Mouse (Mus musculus) liver, adult (tissue): ENCODE data around the gene Fzd4.

Experiments
- GATA4 ChIP-seq: IDR thresholded peaks from 2 replicates; pipeline ENCODE4 v1.6.1; 2014; ENCODE audit warnings: mild to moderate bottlenecking, low read length; ENCODE audit not compliant: insufficient replicate concordance

Fzd4 gene

DNA sequence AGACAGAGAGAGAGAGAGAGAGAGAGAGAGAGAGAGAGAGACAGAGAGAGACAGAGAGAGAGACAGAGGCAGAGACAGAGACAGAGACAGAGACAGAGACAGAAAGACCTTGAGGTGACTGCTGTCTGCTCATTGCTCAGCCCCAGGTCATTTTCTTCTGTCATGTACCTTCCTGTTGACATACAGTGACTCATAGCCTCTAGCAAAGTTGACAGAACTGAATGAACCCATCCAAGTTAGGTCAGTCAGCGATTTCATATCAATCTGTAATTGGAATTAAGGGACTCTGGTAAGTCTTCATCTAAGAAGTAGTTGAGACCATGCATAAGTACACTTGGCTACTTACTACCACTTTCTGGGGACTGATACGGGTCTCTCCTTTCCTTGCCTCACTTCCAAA, 27.0 kb downstream of the Fzd4 start:
- TF ChIP-seq GATA4: no peak

DNA sequence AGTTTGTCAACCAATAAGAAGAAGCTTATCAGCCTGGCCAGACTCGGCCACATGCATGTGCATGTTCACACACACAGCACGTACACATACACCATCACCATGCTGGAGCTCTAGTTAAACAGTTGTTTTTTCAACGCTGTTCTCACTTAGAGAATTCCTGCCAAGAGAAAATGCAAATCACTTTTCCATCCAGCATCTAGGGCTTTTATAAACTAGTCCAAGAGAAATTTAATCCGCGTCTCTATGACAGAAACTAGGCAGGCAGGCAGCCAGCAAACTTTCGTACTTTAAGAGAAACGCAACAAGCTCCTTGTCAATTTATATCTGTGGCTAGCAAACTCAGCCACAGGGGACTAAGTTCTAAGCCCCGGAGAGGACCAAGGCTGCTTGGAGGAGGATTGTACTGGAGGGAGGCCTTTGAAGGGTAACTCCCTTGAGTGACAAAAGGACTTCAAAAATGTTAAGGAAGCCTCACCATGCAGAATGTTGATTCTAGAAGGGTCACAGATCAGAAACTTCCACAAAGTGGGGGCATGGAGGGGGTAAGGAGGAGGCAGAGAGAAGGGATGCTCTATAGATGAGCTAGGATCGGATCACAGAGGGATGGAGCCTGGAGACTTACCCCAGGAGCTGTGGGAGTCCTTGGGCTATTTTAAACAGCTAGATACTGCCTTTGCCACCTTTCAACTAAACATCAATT, 29.2 kb downstream of the Fzd4 start:
- TF ChIP-seq GATA4: no peak

DNA sequence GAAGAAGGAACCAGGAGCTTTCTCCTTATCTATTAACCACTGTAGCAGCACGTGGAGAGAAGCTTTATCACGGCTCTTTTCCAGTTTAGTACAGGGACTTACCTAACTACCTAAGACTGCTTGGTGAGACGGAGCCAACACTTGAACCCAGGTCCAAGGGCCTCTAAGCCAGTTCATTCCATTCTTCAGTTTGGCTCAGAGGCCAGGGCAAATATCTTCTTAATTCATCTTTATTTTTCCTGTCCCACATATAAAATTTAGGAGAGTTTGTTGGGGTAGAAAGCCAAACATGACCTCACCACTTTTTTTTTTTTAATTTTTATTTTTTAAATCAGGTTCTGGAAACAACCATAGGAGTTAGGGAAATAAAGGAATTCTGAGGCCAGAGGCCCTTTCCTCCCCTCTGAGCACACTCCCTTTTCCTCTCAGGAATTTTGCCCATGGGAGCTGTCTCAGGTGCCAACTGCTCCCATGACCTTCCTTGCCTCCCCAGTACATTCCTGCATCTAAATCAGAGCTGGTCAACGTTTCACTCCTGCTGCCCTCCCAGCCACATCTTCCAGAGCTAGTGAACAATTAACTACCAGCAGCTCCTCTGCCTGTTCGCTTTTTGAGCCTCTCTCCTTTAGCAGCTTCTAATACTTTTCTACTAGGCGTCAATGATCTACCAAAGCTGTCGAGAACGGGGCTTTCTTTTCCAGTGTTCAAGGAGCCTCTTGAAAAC, 29.9 kb downstream of the Fzd4 start:
- no peak for TF ChIP-seq GATA4

DNA sequence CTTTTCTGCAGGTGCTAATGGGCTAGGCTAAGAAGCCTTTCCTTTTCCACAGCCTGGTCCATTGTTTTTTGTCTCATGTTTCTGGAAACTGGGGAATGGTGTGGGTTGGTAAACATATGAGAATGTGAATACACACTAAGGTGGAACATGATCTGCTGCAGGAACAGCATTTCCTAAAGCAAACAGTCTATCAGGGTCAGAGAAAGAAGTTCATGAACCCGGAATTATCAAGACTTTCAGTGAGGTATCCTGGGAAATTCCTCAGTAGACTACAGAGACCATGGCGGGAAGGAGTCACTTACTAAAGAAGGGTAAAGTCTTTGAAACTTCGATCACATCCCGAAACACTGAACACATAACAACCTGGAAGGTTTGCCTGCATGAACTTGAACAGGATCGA, 32.2 kb downstream of the Fzd4 start:
- no peak for TF ChIP-seq GATA4

DNA sequence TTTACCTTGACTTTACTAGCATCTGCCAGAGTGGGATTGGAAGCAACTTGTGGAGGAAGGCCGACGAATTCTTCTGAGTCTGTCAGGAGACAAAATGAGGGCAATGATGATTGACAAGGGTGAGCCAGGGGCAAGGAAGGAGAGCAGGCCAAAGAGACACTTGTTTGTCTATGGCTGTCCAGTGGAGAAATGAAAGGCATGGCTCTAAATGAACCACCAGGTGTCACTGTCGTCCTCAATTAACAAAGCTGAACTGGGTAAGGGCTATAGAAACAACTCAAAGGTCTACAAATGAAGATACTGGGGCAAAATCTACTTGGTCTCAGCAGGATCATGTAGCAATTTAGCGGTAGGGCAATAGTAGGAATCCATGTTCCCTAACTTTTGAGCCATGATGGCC, 33.4 kb downstream of the Fzd4 start:
- TF ChIP-seq GATA4: no peak

DNA sequence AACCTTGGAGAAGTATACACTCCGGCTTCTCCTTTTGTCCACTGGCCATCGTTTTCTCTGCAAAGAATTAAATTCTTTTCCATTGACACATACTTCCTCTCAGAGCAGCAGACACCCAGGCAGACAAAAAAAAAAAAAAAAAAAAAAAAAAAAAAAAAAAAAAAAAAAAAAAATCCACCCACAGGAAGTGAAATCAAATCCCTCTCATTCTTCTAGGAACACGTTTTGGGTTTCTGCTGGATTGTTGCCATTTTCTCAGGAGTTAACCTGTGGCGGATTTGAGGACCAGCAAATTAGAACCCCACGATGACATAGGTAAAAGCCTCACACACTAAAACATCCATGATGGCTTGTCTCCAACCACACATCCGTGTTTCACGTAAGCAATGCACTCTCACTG, 37.1 kb downstream of the Fzd4 start:
- TF ChIP-seq GATA4: no peak

DNA sequence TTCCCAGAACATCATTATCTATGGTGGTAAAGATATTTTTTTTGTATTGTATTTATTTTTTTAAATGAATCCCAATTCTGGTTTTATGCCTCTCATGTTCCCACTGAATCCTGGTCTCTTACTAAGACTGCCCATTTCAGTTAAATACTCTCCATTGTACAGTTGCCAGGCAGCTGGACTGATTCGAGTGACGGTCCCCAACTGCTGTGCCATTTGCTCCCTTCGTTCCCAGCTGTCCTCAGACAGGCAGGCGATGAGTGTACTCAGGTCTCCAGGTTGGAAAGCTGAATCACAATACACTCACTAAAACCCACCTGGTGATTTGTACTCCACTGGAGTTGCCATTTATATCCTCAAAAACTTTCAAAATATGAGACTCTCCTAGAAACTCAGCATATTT, 38.1 kb downstream of the Fzd4 start:
- TF ChIP-seq GATA4: no peak

DNA sequence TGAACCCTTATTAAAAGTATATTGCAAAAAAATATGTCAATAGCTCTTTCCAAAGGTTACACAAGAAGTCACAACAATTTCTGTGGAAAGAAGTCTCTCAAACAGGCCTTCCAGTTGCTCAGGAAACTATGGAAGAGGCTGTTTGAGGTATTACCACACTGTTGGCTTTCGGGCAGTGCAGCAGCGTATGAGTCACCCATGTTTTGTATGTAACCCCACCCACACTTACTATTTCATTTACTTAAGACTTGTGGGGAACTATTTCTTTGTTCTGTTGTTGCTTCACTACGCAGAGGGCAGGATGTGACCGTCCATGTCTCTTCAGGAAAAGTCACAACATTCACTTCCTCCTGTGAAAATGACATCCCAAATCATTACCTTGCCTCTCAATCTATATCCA, 41.0 kb downstream of the Fzd4 start:
- no peak for TF ChIP-seq GATA4

DNA sequence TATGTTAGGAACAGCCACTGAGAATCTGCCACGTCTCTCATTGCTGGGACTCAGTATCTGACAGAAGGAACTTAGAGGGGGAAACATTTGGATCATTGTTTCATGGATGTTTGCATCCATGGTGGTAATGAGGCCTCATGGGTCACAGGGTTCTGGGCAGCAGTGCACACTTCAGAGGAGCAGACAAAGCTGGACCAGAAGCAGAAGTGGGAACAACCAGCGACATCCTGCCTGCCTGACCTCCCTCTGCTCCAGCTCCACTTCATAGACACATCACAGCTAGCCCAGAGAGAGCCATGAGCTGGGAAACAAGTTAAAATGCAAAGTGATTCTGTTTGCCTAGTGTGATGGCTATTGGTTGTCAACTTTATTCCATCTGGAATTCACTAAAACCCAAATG, 46.2 kb downstream of the Fzd4 start:
- no peak for TF ChIP-seq GATA4

DNA sequence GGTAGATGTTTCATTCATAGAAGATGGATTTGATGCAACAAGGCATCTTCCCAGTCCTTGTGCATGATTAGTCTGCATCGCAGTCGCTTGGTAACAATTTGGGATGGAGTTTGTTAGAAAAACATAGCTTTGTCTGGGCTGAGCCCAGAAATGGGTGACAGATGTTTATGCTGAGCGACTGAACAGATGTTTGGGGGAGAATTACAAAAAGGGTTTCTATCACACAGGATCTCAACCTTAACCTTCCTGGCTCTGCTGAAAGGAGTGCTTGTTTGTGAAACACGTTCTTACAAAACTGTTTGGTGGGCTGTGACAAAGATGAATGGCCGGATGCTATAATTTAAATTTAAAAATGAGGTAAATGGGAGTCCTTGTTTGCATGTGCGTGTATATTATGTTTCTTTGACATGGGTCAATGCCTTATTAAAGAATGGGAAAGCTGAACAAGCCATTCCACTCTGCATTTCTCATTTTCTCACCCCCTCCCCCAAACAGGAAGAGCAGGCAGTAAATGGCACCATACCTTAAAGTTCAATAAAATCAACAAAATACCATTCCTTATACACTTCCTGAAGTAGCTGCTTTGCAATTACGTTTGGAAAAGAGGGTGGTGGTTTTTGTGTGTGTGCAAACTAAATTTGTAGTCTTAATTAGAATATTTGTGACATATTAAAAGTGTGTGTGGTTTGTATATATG, 52.4 kb downstream of the Fzd4 start:
- no peak for TF ChIP-seq GATA4

DNA sequence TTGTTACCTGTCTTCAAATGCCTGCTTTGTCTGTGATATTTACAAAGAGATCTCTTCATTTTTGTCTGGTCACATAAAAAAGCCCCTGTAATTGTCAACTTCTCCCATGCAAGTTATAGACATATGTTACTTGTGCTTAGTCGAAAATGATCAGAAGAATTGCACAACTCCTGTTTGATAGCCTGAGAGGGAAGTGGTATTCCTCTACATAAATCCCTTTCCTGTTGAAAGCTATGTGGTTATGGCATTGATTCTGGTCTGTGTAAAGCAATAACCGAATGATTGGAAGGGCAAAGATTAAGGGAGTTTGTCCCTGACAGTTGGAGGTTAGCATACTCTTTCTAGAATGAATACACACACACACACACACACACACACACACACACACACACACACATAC, 55.5 kb downstream of the Fzd4 start:
- no peak for TF ChIP-seq GATA4

DNA sequence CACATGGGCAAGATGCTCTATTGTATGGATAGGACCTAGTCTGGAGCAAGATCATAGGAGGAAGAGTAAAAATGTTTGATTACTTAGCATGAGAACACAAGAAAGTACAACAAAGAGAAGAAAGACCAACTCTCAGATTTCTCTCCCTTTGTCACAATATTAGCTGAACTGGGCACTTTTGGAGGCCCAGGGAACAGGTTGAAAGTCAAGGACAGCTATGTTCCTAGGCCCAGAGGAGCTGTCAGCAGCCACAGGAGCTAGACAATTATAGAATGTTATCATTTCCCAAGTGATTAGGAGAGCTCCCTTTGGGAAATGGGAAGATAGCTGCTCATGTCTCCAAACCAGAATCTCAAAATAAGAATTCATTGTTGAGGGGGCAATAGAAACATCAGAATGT, 56.8 kb downstream of the Fzd4 start:
- no peak for TF ChIP-seq GATA4

DNA sequence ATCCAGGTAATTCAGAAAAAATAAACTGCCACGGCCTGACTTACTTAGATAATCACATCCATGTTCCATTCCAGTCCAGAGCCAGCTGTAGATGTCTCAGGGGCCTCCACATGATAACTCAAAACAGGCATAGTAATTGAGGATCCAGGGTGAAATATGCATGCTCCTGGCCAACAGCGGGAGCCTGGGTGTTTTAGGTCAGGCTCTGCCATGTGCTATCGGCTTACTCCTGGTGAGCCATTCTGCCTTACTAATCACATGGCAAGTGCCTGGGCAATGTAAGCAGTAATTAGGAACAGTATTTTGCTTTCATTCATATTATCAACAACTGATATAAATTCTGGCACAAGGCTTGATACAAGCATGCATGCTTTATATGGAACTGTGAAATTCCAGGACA, 57.2 kb downstream of the Fzd4 start:
- TF ChIP-seq GATA4: no peak
